Mouse (Mus musculus) hindbrain, embryonic 14.5 days (tissue): ENCODE data around the gene Tbc1d23. TPM values are rescaled to one million over a fixed set of nuclear protein-coding genes. Genes with fewer than 3 reads are reported as not detected.

ENCODE experiments used
- ATAC-seq: fragments of 200-750 bp; cut with Nextera tagmentation; 2 replicates; pipeline ENCODE4 v1.8.0; 2017; ENCODE audit warnings: moderate number of reproducible peaks, mild to moderate bottlenecking, moderate TSS enrichment, moderate library complexity; ENCODE audit not compliant: low FRiP score
- DNase-seq: peaks from one replicate; pipeline ENCODE4 v3.0.0-alpha.2; 2015; ENCODE audit warnings: low spot score
- H3K27ac ChIP-seq: fragments of 300-500 bp; sonication (generic); 2 replicates; pipeline ENCODE4 v1.5.1; 2014; ENCODE audit warnings: mild to moderate bottlenecking, moderate library complexity
- H3K27me3 ChIP-seq: fragments of 300-500 bp; sonication (generic); 2 replicates; pipeline ENCODE4 v1.6.1; 2014; ENCODE audit warnings: mild to moderate bottlenecking, low read length, mixed read lengths; ENCODE audit not compliant: control insufficient read depth, insufficient read depth
- H3K36me3 ChIP-seq: fragments of 300-500 bp; sonication (generic); replicated peaks from 2 replicates; pipeline ENCODE4 v1.6.1; 2014; ENCODE audit not compliant: control insufficient read depth, insufficient read depth
- H3K4me1 ChIP-seq: fragments of 300-500 bp; sonication (generic); replicated peaks from 2 replicates; pipeline ENCODE4 v1.6.1; 2014; ENCODE audit warnings: antibody characterized with exemption, low read length, mixed read lengths; ENCODE audit not compliant: control insufficient read depth, insufficient read depth
- H3K4me2 ChIP-seq: fragments of 300-500 bp; sonication (generic); replicated peaks from 2 replicates; pipeline ENCODE4 v1.6.1; 2014; ENCODE audit warnings: mild to moderate bottlenecking, moderate library complexity
- H3K4me3 ChIP-seq: fragments of 300-500 bp; sonication (generic); replicated peaks from 2 replicates; pipeline ENCODE4 v1.5.1; 2014; ENCODE audit warnings: mild to moderate bottlenecking, low read length
- H3K9ac ChIP-seq: fragments of 300-500 bp; sonication (generic); 2 replicates; pipeline ENCODE4 v1.6.1; 2014
- H3K9me3 ChIP-seq: fragments of 300-500 bp; sonication (generic); 2 replicates; pipeline ENCODE4 v1.6.1; 2016; ENCODE audit warnings: low read length; ENCODE audit not compliant: control insufficient read depth
- WGBS: fragments of 180-500 bp; shearing (Covaris S2); extraction: QIAGEN DNeasy Blood & Tissue Kit; methylation state at CpG from one replicate; pipeline ENCODE4 v1.1.7; 2014; 5-methylcytosine and 5-hydroxymethylcytosine counted together
- polyA plus RNA-seq: library from polyadenylated mRNA; unstranded; fragments of >200 nt; fragmentation: Nextera tagmentation; extraction: Ambion mirVana; gene quantifications from 2 replicates; pipeline ENCODE4 v1.2.1, GENCODE M21; 2014

Tbc1d23 gene
- polyA plus RNA-seq, 1 experiment from 2014 or later: 41.4 TPM

DNA sequence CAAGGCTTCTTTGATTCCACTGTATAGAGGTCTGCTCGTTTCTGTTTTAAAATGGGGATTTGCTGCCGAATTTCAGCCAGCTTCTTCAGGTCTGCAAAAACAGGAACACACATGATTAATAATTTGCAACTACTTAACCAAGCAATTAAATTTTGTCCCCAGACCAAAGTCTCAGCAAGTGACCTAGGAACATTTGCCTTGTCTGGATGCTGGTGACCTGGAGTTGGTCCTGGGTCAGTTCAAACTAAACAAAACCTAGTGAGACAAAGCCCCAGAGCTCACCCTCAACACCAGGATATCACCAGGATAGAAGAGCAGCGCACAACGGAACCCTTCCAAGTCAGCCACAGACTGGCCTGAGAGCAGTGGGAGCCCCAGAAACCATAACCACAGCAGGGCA lies 74.2 kb downstream of the Tbc1d23 start:
- no peak overlapping the region for H3K4me3 ChIP-seq
- no peak overlapping the region for H3K9ac ChIP-seq
- no peaks in the 10 kb centered on the region for H3K9me3 ChIP-seq
- H3K36me3 ChIP-seq: peaks cover 72% of the 10 kb centered on the region
- ATAC-seq (no peak), DNase-seq (no peak)
- H3K4me1 ChIP-seq: no peaks in the 10 kb centered on the region
- H3K27ac ChIP-seq: no peak overlapping the region
- H3K27me3 ChIP-seq: no peaks in the 10 kb centered on the region
- 91% methylated on average over 4 of the region's 4 CpGs for WGBS
- H3K4me2 ChIP-seq: no peak overlapping the region

DNA sequence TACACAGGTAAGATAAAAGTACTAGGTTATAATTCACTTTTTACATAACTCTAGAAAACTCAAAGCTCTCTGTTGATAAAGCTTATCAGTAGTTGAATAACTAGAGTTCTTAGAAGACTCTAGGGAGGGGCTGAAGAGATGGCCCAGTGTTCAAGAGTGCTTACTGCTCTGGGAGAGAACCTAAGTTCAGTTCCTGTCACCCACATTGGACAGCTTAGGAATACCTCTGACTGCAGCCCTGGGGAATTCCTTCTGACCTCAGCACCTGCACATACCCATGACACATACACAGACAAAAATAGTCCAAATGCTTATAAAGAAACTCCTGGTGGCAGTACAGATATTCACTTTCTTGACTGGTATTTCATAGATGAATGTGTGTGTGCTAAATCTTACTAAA lies 75.4 kb downstream of the Tbc1d23 start:
- Histone ChIP-seq H3K9ac (no peak overlapping the region), H3K9me3 (no peaks in the 10 kb centered on the region), H3K4me1 (no peaks in the 10 kb centered on the region), H3K27ac (no peak overlapping the region), H3K4me2 (no peak overlapping the region), H3K36me3 (peaks cover 82% of the 10 kb centered on the region), H3K4me3 (no peak overlapping the region), H3K27me3 (no peaks in the 10 kb centered on the region)
- ATAC-seq (no peak), DNase-seq (no peak)

DNA sequence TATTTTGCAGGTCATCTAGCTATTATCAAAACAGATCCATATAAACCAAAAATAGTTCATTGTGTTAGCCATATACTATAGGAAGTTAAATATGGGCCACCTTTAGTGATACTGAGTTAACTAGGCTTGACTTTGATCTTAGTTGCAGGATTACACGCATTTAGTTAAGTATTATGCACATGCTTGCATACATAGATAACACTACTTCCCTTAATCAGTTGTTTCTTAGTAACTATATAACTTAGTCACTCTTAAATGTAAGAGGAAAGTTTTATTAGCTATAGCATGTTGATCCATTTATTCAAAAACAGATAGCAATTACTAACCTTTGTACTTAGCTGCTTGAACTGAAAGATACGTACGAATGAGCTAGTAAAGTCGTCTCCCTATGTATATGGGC lies 79.9 kb downstream of the Tbc1d23 start:
- no peaks in the 10 kb centered on the region for H3K9me3 ChIP-seq
- no peaks in the 10 kb centered on the region for H3K4me1 ChIP-seq
- DNase-seq (no peak), ATAC-seq (no peak)
- no peak overlapping the region for H3K9ac ChIP-seq
- peaks cover 88% of the 10 kb centered on the region for H3K36me3 ChIP-seq
- H3K27ac ChIP-seq: no peak overlapping the region
- no peak overlapping the region for H3K4me2 ChIP-seq
- H3K27me3 ChIP-seq: no peaks in the 10 kb centered on the region
- WGBS: 96% methylated on average over 4 of the region's 4 CpGs
- H3K4me3 ChIP-seq: no peak overlapping the region

DNA sequence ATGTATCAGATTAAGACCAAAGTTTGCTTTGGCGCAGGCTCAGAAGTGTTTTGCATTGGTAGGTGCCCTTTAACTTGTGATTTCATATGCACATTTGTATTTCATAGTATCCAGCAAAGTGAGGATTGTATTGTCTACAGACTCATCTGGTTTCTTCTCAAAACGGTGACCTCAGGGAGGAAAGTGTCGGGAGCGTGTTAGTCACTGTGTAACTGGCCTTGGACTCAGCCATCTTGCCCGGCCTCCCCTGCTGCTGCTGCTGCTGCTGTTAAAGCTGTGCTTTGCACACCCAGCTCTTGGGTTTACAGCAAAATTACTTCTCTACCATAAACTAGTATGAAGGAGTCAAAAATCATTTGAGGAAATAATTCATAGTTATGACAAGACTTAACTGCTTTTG lies 86.6 kb downstream of the Tbc1d23 start:
- no peaks in the 10 kb centered on the region for H3K4me1 ChIP-seq
- H3K4me2 ChIP-seq: no peak overlapping the region
- 96% methylated on average over 5 of the region's 5 CpGs for WGBS
- H3K4me3 ChIP-seq: no peak overlapping the region
- no peak overlapping the region for H3K9ac ChIP-seq
- no peaks in the 10 kb centered on the region for H3K27me3 ChIP-seq
- H3K27ac ChIP-seq: no peak overlapping the region
- H3K36me3 ChIP-seq: peaks cover 79% of the 10 kb centered on the region
- no peak for ATAC-seq
- DNase-seq: no peak
- no peaks in the 10 kb centered on the region for H3K9me3 ChIP-seq

DNA sequence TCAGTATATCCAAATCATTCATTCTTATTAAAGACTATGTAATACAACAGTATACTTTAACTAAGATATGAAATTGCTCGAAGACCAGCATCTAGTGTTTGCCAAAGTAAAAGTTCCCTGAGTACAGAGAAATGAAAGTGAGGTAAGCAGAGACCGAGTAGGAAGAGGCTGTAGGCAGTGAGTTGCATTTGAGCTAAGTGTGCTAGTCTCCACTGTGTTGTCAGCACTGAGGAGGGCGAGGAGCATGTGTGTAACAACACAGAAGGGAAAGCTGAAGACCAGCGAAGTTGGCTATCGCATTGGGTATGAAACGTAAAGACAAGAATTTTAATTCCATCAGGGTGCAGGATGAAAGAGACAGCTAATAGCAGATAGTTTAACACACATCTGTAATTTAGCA lies 97.7 kb downstream of the Tbc1d23 start:
- no peak for DNase-seq
- Histone ChIP-seq H3K4me1 (no peaks in the 10 kb centered on the region; the same call in 1 of the 2 replicates), H3K36me3 (peaks cover 45% of the 10 kb centered on the region), H3K9ac (no peak overlapping the region), H3K9me3 (no peaks in the 10 kb centered on the region), H3K4me2 (no peak overlapping the region), H3K27me3 (no peaks in the 10 kb centered on the region), H3K27ac (no peak overlapping the region), H3K4me3 (no peak overlapping the region)
- no peak for ATAC-seq
- WGBS: 91% methylated on average over 6 of the region's 6 CpGs

DNA sequence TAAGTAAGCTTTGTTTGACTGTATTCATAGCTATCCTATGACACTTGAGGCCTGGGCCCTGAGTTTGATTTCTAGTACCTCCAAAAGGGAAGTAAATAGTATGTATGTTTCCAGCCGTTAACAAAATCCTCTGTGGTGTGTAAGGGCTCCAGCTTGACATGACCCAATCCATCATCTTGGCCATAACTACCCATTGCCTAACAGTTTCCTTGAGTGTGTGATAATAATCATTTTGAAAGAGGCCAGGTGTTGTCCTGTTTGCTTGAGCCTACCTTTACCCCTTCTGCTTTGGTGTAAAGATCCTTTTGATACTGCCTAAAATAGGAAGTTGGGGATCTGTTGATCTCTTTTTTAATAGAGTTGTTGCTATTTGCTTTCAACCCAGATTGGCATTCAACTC lies 99.0 kb downstream of the Tbc1d23 start:
- Histone ChIP-seq H3K9ac (no peak overlapping the region), H3K36me3 (peaks cover 33% of the 10 kb centered on the region), H3K27ac (no peak overlapping the region), H3K4me3 (no peak overlapping the region), H3K4me2 (no peak overlapping the region), H3K9me3 (no peaks in the 10 kb centered on the region), H3K4me1 (no peaks in the 10 kb centered on the region; the same call in 1 of the 2 replicates), H3K27me3 (no peaks in the 10 kb centered on the region)
- DNase-seq (no peak), ATAC-seq (no peak)
- 86% methylated on average over 1 of the region's 1 CpGs for WGBS

DNA sequence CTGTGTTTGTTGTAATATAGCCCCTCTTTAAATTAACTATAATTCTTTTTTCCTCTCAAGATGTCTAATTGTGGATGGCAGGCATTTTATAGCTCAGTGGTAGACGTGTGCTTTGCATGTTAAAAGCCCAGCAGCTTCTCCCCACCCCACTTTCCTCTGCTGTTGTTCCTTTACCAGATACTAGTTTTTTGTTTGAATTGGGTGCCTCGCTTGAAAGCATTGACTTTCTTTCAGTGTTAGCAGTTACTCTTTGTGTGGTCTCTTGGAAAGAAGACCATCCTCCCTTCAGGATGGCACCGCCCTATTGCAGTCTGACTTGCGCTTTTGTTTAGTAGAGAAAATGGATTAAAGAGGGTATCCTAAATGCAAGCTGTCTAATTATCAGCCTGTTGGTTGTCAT lies 99.8 kb downstream of the Tbc1d23 start:
- Histone ChIP-seq H3K9me3 (no peaks in the 10 kb centered on the region), H3K27ac (0 out of 2 replicates have a peak overlapping the region, but pooled peaks have one; percentile 21), H3K9ac (no peak overlapping the region), H3K4me3 (no peak overlapping the region), H3K4me2 (no peak overlapping the region), H3K27me3 (no peaks in the 10 kb centered on the region), H3K36me3 (peaks cover 25% of the 10 kb centered on the region), H3K4me1 (no peaks in the 10 kb centered on the region; the same call in 1 of the 2 replicates)
- no peak for ATAC-seq
- no peak for DNase-seq
- 41% methylated on average over 4 of the region's 4 CpGs for WGBS

DNA sequence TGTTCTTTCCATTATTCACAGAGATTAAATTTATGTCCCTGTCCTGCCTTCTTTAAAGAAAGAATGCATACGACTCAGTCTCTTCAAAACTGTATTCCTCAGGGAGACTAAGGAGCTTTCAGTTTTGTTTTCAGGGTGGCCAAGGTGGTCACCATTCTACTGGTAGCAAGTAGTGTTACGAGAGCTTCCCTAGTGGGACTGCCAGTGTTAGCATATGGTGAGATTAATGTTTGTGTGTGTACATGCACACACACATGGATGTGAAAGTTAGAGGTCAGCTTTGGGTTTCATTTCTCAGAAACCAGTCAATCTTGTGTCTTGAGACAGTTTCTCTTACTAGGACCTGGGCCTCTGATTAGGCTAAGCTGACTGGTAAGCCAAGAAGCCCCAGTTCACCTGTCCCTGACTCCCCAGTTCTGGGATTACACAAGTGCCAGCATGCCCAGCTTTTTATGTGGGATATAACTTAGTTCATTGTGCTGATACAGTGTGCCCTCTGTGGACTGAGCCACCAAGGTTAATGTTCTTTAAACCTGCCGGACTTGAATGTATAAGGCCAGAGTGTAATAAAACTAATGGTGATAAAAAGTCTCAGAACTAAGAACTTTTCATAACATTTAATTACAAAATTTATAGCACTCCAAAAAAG lies 100.4 kb downstream of the Tbc1d23 start:
- Histone ChIP-seq H3K27ac (no peak overlapping the region), H3K27me3 (no peaks in the 10 kb centered on the region), H3K36me3 (peaks cover 18% of the 10 kb centered on the region), H3K4me2 (no peak overlapping the region), H3K4me1 (no peaks in the 10 kb centered on the region; the same call in 1 of the 2 replicates), H3K9ac (no peak overlapping the region), H3K4me3 (no peak overlapping the region), H3K9me3 (no peaks in the 10 kb centered on the region)
- DNase-seq (no peak), ATAC-seq (no peak)
- 65% methylated on average over 3 of the region's 3 CpGs for WGBS

DNA sequence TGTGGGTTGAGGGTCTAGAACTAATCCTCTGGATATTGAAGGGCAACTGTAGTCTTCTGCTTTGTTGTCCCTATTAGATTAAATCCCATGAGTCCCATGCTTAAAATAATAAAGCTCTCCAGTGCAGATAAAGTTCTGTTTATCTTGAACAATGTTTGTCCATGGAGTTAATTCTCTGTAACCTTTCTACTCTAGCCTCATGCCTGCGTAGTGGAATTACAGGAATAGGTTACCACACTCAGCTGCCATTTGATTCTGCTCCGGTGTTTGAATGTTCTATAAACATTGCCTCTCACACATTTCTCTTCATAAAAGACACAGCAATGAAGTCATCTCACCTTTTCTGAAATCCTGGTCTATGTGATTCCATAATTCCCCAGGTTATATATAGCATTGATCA lies 103.5 kb downstream of the Tbc1d23 start:
- Histone ChIP-seq H3K9ac (no peak overlapping the region), H3K9me3 (no peaks in the 10 kb centered on the region), H3K4me2 (no peak overlapping the region), H3K27me3 (no peaks in the 10 kb centered on the region), H3K27ac (no peak overlapping the region), H3K4me1 (peaks cover 14% of the 10 kb centered on the region), H3K36me3 (no peaks in the 10 kb centered on the region), H3K4me3 (no peak overlapping the region)
- DNase-seq: no peak
- 90% methylated on average over 2 of the region's 2 CpGs for WGBS
- ATAC-seq: no peak

DNA sequence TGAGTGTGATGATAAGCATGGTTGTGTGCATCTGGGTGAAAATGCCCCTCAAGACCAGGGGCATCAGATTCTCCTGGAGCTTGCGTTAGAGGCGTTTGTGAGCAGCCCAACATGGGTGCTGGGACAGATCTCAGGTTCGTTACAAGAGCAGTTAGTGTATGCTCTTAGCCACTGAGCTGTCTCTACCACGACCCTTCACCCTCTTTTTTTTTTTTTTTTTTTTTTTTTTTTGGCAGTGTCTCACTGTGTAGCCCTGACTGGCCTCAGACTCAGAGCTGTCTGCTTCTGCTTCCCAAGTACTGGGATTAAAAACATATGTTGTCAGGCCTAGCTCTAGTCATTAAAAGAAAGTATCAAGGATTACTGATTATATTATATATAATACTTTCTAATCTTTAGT lies 105.0 kb downstream of the Tbc1d23 start:
- H3K4me3 ChIP-seq: no peak overlapping the region
- no peaks in the 10 kb centered on the region for H3K9me3 ChIP-seq
- H3K27ac ChIP-seq: no peak overlapping the region
- ATAC-seq: no peak
- no peak for DNase-seq
- H3K4me1 ChIP-seq: peaks cover 18% of the 10 kb centered on the region
- H3K4me2 ChIP-seq: no peak overlapping the region
- H3K36me3 ChIP-seq: no peaks in the 10 kb centered on the region
- H3K9ac ChIP-seq: no peak overlapping the region
- 83% methylated on average over 4 of the region's 4 CpGs for WGBS
- H3K27me3 ChIP-seq: no peaks in the 10 kb centered on the region
